Mouse (Mus musculus) G1E (cell line): ENCODE results near the gene Olfr1508. TPM values are rescaled to one million over a fixed set of nuclear protein-coding genes. Genes with fewer than 3 reads are reported as not detected.

ENCODE experiments used
- ATAC-seq: 2 replicates; pipeline ENCODE4 v1.8.0; 2016; ENCODE audit warnings: mild to moderate bottlenecking; ENCODE audit not compliant: insufficient number of reproducible peaks, poor library complexity, low FRiP score, severe bottlenecking; ENCODE audit errors: extremely low read depth
- DNase-seq: peaks from one replicate; pipeline ENCODE4 v3.0.0; 2012; ENCODE audit warnings: low spot score
- H3K27me3 ChIP-seq: 2 replicates; pipeline ENCODE4 v1.6.1; 2012; ENCODE audit warnings: mild to moderate bottlenecking, low read length, inconsistent platforms; ENCODE audit not compliant: insufficient read depth
- H3K36me3 ChIP-seq: replicated peaks from 2 replicates; pipeline ENCODE3; 2012; ENCODE audit warnings: mild to moderate bottlenecking, inconsistent platforms
- H3K4me1 ChIP-seq: 2 replicates; pipeline ENCODE4 v1.6.1; 2012; ENCODE audit warnings: low read depth, low read length, inconsistent platforms, mixed read lengths; ENCODE audit not compliant: insufficient read depth
- H3K4me3 ChIP-seq: 2 replicates; pipeline ENCODE4 v1.5.1; 2012; ENCODE audit warnings: low read depth, mild to moderate bottlenecking, inconsistent platforms, low read length, moderate library complexity, mixed read lengths
- H3K9me3 ChIP-seq: replicated peaks from 2 replicates; pipeline ENCODE4 v1.6.1; 2012; ENCODE audit warnings: inconsistent platforms
- CTCF ChIP-seq: IDR thresholded peaks from 2 replicates; pipeline ENCODE4 v1.5.1; 2012; ENCODE audit warnings: low read depth, low read length, inconsistent platforms, mixed read lengths
- GATA1 ChIP-seq: IDR thresholded peaks from 2 replicates; pipeline ENCODE4 v1.6.1; 2012; ENCODE audit warnings: borderline replicate concordance, low read length, inconsistent platforms, mixed read lengths
- GATA2 ChIP-seq: IDR thresholded peaks from 2 replicates; pipeline ENCODE4 v1.6.1; 2012; ENCODE audit warnings: low read depth, low read length, inconsistent platforms, borderline replicate concordance
- POLR2AphosphoS5 ChIP-seq: IDR thresholded peaks from 2 replicates; pipeline ENCODE4 v1.6.1; 2012; ENCODE audit warnings: low read depth, low read length, inconsistent platforms; ENCODE audit not compliant: insufficient replicate concordance
- TAL1 ChIP-seq: conservative IDR thresholded peaks from 2 replicates; pipeline ENCODE4 v1.6.1; 2012; ENCODE audit warnings: low read depth, low read length, inconsistent platforms, mixed read lengths
- polyA plus RNA-seq: library from polyadenylated mRNA; stranded (reverse); fragments of >175 nt; gene quantifications from 2 replicates; pipeline ENCODE4 v1.2.3, GENCODE M21; 2012
- total RNA-seq, 2 experiments: library from RNA; stranded (forward) in 1 of 2; stranded (reverse) in 1 of 2; fragments of 200-1000 nt in 1 of 2; fragments of >200 nt in 1 of 2; fragmentation: Nextera tagmentation in 1 of 2; gene quantifications; 2 replicates each; pipeline ENCODE4 v1.2.3; 2014 to 2017

Gene Olfr1508
- total RNA-seq (2014; fragmentation: Nextera tagmentation) = not detected in 2 replicates
- 0.06 and 0.27 TPM in 2 replicates for total RNA-seq (2017)
- polyA plus RNA-seq = not detected in 2 replicates

DNA sequence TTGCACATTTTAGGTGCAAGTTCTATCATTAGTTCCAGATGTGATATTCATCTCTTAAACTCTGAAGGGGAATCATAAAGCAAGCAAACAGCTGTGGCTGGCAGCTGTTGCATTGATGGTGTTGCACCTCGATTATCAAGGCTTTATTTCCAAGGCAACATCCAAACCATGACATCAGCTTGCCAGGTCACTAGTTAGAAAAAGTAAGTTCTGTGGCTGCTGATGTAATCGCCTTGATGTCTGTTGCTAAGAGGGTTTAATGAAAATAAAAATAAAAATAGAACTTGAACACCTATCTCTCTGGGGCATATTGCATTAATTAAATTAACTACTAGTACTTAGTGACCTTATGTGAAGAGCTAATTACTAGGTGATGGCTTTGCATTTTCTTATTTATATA, at the start of gene Olfr1508:
Gene Olfr1508 (minus strand): TSS at position 101 of the 400 bp plus-strand sequence.
- ATAC-seq = no peak
- H3K27me3 ChIP-seq = no peaks in the 10 kb centered on the region

DNA sequence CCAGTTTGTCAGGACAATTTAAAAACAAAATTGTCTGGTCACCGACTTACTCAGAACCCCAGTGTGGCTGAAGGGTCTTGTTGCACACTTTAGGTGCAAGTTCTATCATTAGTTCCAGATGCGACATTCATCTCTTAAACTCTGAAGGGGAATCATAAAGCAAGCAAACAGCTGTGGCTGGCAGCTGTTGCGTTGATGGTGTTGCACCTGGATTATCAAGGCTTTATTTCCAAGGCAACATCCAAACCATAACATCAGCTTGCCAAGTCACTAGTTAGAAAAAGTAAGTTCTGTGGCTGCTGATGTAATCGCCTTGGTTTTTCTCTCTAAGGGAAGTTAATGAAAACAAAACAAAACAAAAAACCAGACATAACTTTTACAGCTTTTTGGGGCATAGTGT, 28.2 kb upstream of the Olfr1508 start, which contains the start of gene Olfr1507:
Gene Olfr1507 (minus strand): TSS at position 234 of the 400 bp plus-strand sequence.
- ATAC-seq (no peak), DNase-seq (no peak)
- Histone ChIP-seq H3K4me1 (no peaks in the 10 kb centered on the region), H3K36me3 (no peaks in the 10 kb centered on the region), H3K9me3 (no peaks in the 10 kb centered on the region), H3K4me3 (no peak within 1 kb of the TSS), H3K27me3 (no peaks in the 10 kb centered on the region)
- TF ChIP-seq GATA1 (no peak), GATA2 (no peak), TAL1 (no peak), POLR2AphosphoS5 (no peak), CTCF (no peak)

More for the DNA sequence above, at the start of gene Olfr1508:
- no peak for TF ChIP-seq GATA2
- TF ChIP-seq POLR2AphosphoS5 = no peak
- no peak for TF ChIP-seq CTCF
- no peak for TF ChIP-seq TAL1
- TF ChIP-seq GATA1 = no peak
- Histone ChIP-seq H3K4me1 (no peaks in the 10 kb centered on the region), H3K4me3 (no peak within 1 kb of the TSS), H3K9me3 (no peaks in the 10 kb centered on the region), H3K36me3 (no peaks in the 10 kb centered on the region)
- DNase-seq = no peak

DNA sequence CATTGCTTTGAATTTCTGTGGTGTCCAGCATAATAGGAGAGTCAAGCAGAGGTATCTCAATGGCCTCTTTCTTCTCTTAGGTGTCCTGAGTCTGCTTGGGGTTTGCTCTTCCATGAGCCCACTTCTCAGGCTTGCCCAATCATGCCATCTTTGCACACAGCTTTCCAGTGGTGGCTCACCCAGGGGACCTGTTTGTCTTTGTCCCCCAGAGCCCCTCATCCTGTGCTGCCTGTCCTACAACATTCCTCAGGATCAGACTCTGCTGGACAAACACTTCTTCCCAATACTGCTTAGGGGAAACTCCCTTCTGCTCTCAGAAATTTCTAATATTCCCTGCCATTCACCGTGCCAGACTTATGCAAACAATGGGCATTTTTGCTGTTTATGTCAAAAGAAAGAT, 1.6 kb downstream of the Olfr1508 start:
- Histone ChIP-seq H3K9me3 (no peaks in the 10 kb centered on the region), H3K27me3 (no peaks in the 10 kb centered on the region), H3K4me1 (no peaks in the 10 kb centered on the region), H3K36me3 (no peaks in the 10 kb centered on the region), H3K4me3 (no peak overlapping the region)
- DNase-seq = no peak
- no peak for ATAC-seq
- TF ChIP-seq POLR2AphosphoS5 (no peak), TAL1 (no peak), CTCF (no peak), GATA2 (no peak), GATA1 (no peak)

DNA sequence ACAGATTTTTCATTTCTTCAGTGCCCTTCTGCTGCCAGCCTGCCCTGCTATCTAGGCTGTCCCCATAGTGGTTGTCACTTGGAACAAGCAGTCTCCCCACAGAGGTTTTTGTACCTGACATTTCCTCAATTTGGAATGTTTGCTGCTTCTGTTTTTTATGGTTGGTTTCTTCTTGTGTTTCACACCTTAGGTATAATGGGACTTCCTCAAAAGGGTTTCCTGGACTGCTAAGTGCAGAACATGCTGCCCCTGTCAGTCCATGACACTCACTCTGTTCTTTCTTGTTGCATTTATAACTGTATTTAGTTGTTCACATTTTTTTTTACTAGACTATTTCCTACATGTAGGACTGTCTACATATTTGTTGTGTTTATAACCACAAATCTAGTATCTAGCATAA, 5.4 kb downstream of the Olfr1508 start:
- no peak for ATAC-seq
- DNase-seq = no peak
- no peak overlapping the region for H3K4me3 ChIP-seq
- H3K9me3 ChIP-seq = no peaks in the 10 kb centered on the region
- no peaks in the 10 kb centered on the region for H3K4me1 ChIP-seq
- no peaks in the 10 kb centered on the region for H3K36me3 ChIP-seq
- no peaks in the 10 kb centered on the region for H3K27me3 ChIP-seq
- TF ChIP-seq GATA2 (no peak), TAL1 (no peak), POLR2AphosphoS5 (no peak), CTCF (no peak), GATA1 (no peak)

DNA sequence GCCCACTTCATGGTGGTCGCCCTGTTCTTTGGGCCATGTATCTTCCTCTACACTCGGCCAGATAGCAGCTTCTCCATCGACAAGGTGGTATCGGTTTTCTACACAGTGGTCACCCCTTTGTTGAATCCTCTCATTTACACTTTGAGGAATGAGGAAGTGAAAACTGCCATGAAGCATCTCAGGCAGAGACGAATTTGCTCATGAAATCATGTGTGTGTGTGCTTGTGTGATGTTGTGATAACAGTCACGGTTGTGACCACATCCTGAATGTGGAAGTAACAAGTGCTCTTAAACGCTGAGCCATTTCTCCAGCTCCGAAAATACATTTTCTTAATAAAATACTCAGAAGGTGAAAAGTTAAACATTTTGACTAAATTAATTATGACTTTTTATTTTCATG, 16.2 kb downstream of the Olfr1508 start:
- ATAC-seq = peak; percentile 91

DNA sequence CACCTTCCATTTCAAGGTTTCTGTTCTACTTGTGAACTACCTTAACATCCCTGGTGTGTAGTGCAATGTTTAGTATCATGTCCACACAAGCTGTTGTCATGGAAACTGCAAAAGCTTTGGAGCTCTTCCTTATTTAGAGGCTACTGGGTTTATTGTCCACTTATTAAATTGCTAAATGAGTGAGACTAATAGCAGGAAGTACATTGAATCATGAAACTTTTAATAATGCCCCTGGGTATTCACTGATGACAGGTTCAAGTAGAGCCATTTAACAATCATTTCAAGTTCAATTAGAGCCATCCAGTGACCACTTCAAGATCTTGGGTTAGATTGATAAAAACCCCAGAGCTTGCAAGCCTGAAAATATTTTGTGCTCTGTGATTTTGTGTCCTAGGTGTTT, 24.6 kb downstream of the Olfr1508 start, which contains the start of gene Olfr1509:
Gene Olfr1509 (plus strand): TSS at position 301 of the 400 bp plus-strand sequence.
- H3K4me1 ChIP-seq = peaks cover 2% of the 10 kb centered on the region; the same call in 1 of the 2 replicates
- H3K36me3 ChIP-seq = no peaks in the 10 kb centered on the region
- no peak within 1 kb of the TSS for H3K4me3 ChIP-seq
- H3K9me3 ChIP-seq = no peaks in the 10 kb centered on the region
- DNase-seq (no peak), ATAC-seq (no peak)
- TF ChIP-seq POLR2AphosphoS5 (no peak), GATA1 (no peak), CTCF (no peak), GATA2 (no peak), TAL1 (no peak)
- no peaks in the 10 kb centered on the region for H3K27me3 ChIP-seq

More for the DNA sequence above, 16.2 kb downstream of the Olfr1508 start:
- Histone ChIP-seq H3K36me3 (no peaks in the 10 kb centered on the region), H3K4me1 (peaks cover 17% of the 10 kb centered on the region), H3K27me3 (no peaks in the 10 kb centered on the region), H3K9me3 (no peaks in the 10 kb centered on the region), H3K4me3 (no peak overlapping the region)
- TF ChIP-seq GATA2 (no peak), GATA1 (no peak), CTCF (no peak), TAL1 (no peak), POLR2AphosphoS5 (no peak)
- DNase-seq = peak; percentile 15
